Mouse (Mus musculus) hindlimb bud, embryonic 11.5 days (tissue): ENCODE measurements at regions not wholly inside any gene's neighbourhood (a gene's known extent, or its start where the extent isn't known, plus 50 kb on each side); places are given as distances from the start of the nearest gene placed in this dataset.

ENCODE experiments used
- DNase-seq: peaks from one replicate; pipeline ENCODE4 v3.0.0-alpha.2; 2012; ENCODE audit warnings: low read depth, low spot score; ENCODE audit errors: extremely low spot score

- DNase-seq: no peak
Observed at GRCm38 (mm10) chr19:21214253-21214652, 57.8 kb upstream of the Zfand5 start.

- no peak for DNase-seq
Observed at GRCm38 (mm10) chr19:21193461-21193860, 78.6 kb upstream of the Zfand5 start.

DNA sequence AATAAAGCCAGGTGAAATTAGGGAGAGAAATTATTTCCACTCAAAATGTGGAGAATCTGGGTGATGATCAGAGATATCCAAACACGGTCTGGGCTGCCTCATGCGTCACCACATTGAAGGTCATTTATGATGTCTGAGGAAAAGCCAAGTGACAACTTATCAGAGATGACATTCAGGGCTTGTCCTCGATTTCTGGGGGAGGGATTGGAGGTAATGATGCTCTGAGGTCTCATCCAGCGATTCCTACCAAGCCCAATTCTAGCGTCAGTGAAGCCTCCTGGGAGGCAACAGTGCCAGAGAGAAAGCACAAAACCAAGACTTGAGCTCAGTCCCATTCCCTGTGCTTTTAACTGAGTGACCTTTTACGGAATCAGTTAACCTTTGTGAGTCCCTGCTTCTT lies 79.5 kb upstream of the Zfand5 start:
- DNase-seq: no peak

DNA sequence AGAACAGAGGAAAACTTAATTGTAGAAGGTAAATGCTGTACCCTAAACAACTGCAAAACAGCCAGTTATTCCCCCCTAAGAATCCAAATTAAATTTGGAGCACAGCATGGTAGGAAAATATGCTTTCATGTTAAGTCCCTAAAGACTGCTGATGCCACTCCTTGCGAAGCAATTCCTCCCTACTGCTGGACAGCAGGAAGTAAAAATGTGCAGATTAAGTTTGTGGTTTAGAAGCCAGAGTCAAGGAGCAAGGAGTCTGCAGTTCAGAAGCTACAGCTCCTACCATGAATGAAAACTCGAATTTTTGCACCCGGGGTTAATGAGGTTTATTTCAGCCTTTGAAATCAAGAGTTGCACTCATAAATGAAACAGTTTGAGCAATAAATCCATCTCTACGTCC lies 82.9 kb upstream of the Zfand5 start:
- no peak for DNase-seq

GRCm38 (mm10) chr19:21186656-21187055 lies 85.4 kb upstream of the Zfand5 start:
- no peak for DNase-seq

DNA sequence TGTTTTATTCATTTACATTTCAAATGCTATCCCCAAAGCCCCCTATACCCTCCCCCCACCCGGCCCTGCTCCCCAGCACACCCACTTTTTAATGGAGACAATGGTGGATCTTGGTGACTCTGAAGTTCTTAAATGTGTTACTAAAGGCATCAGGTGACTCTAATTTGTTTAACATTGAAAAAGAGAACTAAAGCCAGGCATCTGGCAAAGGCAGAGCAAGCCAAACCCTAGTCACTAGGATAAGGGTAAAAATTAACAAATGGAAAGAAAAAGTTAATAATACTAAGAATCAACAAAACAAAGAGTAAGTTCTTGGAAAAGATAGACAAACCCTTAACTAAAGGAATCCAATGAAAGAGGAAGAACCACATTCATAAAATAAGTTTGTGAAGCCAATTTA lies 86.1 kb upstream of the Zfand5 start:
- no peak for DNase-seq

DNA sequence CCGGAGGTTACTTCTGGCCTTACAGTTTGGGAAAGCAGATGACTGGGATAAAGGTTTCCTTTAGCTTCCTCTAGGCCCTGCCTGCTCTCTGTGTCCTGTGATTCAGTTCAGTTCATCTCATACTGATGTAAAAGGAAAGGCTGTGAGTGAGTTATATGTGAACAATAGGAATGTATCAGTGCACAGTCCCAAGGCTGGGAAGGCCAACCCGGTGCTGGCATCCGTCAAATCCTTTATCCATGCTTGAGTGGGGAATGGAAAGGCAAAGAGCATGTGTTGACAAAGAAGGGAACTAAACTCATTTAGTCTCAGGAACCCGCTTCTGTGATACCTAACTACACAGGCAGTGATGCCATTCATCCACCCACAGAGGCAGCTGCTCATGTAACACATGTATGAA lies 89.0 kb upstream of the Zfand5 start:
- DNase-seq: no peak

DNA sequence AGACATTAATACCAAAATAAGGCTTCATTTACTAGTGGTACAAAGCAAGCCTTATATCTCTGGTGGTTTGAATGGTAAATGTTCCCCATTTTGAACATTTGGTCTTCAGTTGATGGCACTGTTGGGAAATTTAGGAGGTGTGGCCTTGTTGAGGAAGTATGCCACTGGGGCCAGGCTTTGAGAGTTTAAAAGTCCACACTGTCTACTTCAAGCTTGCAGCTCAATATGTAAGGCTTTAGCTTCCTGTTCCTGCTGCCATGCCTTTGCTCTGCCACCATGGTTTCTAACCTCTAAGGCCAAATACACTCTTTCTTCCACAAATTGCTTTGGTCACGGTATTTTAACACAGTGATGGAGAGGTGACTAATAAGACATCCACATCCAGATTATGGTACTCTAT lies 92.2 kb upstream of the Zfand5 start:
- no peak for DNase-seq

GRCm38 (mm10) chr19:21175426-21175831 lies 96.6 kb upstream of the Zfand5 start:
- no peak for DNase-seq

- no peak for DNase-seq
Observed at GRCm38 (mm10) chr19:21174636-21175035, 97.4 kb upstream of the Zfand5 start.

GRCm38 (mm10) chr19:21173896-21174483 lies 98.1 kb upstream of the Zfand5 start:
- DNase-seq: no peak

DNA sequence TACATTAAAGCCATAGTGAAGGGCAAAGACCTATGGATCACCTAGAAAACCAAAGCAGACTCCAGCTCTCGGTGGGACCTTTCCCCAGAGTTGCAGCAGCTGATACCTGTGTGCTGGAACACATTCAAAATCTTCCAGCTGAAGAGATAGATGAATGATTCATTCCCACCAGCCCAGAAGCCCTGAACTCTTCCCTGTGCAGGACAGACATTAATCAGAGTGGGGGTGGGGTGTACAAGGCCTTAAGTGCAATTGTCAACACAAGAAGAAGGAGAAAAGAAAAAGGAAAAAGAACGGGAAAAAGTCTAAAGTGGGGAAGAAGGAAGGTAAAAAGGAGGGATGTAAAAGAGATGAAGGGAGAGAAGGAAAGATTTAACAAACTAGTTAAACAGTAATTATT lies 100.9 kb upstream of the Zfand5 start:
- no peak for DNase-seq

DNA sequence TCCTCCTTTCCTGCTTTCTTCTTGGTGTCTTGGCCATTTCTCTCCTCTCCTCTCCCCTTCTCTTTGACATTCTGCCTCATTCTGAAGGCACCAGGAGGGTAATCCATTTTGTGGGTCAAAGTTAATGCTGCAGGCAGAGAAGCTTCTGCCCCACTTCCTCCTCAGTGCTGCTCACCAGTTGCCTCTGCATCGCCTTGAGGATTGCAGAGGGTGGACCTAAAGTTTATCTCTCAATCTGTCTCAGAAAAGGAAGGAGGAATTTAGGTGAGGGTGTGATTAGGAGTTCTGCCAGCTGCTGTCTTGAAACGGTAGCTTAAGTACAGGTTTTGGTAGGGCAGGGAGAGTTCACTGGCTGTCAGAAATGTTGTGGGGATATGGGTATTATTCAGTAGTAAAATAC lies 101.3 kb upstream of the Zfand5 start:
- no peak for DNase-seq

- no peak for DNase-seq
Observed at GRCm38 (mm10) chr19:21166939-21167338, 105.1 kb upstream of the Zfand5 start.

DNA sequence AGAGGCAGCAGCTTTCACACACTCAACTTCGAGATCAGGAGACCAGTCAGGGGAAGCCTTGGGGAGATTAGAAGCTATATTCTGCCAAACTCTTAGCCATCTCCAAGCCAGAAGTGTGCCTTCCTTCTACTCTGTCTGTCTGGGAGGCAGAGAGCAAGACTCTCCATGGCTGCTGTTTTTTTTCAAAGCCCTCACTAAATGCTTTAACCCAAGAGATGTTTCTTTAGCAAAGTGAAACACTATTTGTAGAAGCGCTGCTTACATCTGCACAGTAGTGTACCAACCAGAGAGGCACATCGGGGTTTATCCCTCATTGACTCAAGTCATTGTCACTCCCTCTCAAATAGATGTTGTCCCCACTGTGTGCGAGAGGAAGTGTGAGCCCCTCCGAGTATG lies 105.6 kb upstream of the Zfand5 start:
- no peak for DNase-seq

- no peak for DNase-seq
Observed at GRCm38 (mm10) chr19:21165763-21166464, 106.2 kb upstream of the Zfand5 start.

GRCm38 (mm10) chr19:21163978-21164377 lies 108.1 kb upstream of the Zfand5 start:
- DNase-seq: no peak

- DNase-seq: no peak
Observed at GRCm38 (mm10) chr19:21160946-21161345, 111.1 kb upstream of the Zfand5 start.

GRCm38 (mm10) chr19:21159189-21160137 lies 112.6 kb upstream of the Zfand5 start:
- DNase-seq: no peak

DNA sequence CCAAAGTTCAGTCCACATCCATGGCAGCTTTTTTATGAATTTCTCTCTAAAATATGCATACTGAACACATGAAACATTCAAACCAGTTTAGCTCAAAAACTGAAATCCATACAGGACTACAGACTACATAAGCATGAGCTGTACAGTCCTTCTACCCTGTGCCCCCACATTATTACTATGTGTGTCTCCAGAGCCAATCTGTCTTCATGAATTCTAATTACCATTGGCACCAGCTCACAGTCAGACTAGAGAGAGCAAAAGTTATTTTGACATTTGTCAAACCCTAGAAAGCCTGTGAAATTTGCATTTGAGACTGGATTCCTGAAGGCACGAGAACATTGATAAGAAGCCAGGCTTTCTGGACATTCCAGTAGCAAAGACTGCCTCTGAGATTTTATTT lies 117.9 kb upstream of the Zfand5 start:
- no peak for DNase-seq

GRCm38 (mm10) chr19:21152027-21152426 lies 120.1 kb upstream of the Zfand5 start:
- DNase-seq: no peak

GRCm38 (mm10) chr19:21150849-21151248 lies 121.2 kb upstream of the Zfand5 start:
- DNase-seq: no peak
